Mouse (Mus musculus): Measurements from ENCODE around the gene Ica1.

DNA sequence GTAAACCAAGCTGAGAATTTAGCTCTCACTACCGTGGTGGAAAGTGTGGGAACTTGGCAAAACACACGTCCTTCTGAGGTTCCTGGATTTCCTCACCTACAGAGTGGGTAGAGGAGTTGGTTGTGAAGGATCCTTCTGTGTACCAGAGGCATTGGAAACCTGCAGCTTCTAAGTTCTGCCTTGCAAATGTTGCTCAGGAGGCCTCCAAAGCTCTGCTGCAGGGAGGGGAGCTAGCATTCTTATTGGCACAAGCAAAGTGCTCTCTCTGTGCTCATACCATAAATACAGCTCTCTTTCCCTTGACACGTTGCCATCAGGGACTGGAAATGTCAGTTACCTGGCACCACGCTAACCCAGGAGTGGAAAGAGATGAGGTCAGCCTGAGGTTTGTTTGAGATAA, 139.4 kb downstream of the Ica1 start:
- no peak for TF ChIP-seq POLR2A (IDR thresholded peaks at IDR 0.05; ENCODE audit: low read depth, low read length)
- no peak for TF ChIP-seq CTCF (IDR thresholded peaks at IDR 0.05; ENCODE audit: borderline replicate concordance, insufficient read depth, low read length)
